Mouse (Mus musculus) intestine, postnatal 0 days (tissue): ENCODE measurements around the gene Supt4a. TPM values are rescaled to one million over a fixed set of nuclear protein-coding genes. Genes with fewer than 3 reads are reported as not detected.

Source experiments
- ATAC-seq: fragments of 200-750 bp; cut with Nextera tagmentation; 2 replicates; pipeline ENCODE4 v1.8.0; 2017; ENCODE audit warnings: mild to moderate bottlenecking, moderate TSS enrichment, moderate library complexity
- H3K27ac ChIP-seq: fragments of 300-500 bp; sonication (generic); 2 replicates; pipeline ENCODE4 v1.5.1; 2014; ENCODE audit warnings: mild to moderate bottlenecking, low read depth, low read length, moderate library complexity
- H3K27me3 ChIP-seq: fragments of 300-500 bp; sonication (generic); replicated peaks from 2 replicates; pipeline ENCODE4 v1.6.1; 2014; ENCODE audit warnings: low read length, mixed read lengths; ENCODE audit not compliant: control insufficient read depth, insufficient read depth
- H3K36me3 ChIP-seq: fragments of 300-500 bp; sonication (generic); 2 replicates; pipeline ENCODE4 v1.6.1; 2014; ENCODE audit warnings: mild to moderate bottlenecking, moderate library complexity; ENCODE audit not compliant: control insufficient read depth, insufficient read depth
- H3K4me1 ChIP-seq: fragments of 300-500 bp; sonication (generic); replicated peaks from 2 replicates; pipeline ENCODE4 v1.6.1; 2014; ENCODE audit warnings: antibody characterized with exemption, low read length, mixed read lengths; ENCODE audit not compliant: control insufficient read depth, insufficient read depth
- H3K4me2 ChIP-seq: fragments of 300-500 bp; sonication (generic); replicated peaks from 2 replicates; pipeline ENCODE4 v1.6.1; 2014; ENCODE audit warnings: low read depth, mild to moderate bottlenecking, moderate library complexity
- H3K4me3 ChIP-seq: fragments of 300-500 bp; sonication (generic); 2 replicates; pipeline ENCODE4 v1.5.1; 2014; ENCODE audit warnings: low read depth, low read length
- H3K9ac ChIP-seq: fragments of 300-500 bp; sonication (generic); 2 replicates; pipeline ENCODE4 v1.6.1; 2014; ENCODE audit warnings: mild to moderate bottlenecking, low read depth, low read length
- H3K9me3 ChIP-seq: fragments of 300-500 bp; sonication (generic); 2 replicates; pipeline ENCODE4 v1.6.1; 2016; ENCODE audit warnings: mixed run types; ENCODE audit not compliant: control insufficient read depth
- CTCF ChIP-seq: sonication (generic); IDR thresholded peaks from 2 replicates; pipeline ENCODE4 v1.5.1; 2016; ENCODE audit warnings: low read depth, mild to moderate bottlenecking, control low read depth, antibody characterized with exemption, moderate library complexity
- WGBS: fragments of 180-500 bp; shearing (Covaris S2); extraction: QIAGEN DNeasy Blood & Tissue Kit; methylation state at CpG from one replicate; pipeline ENCODE4 v1.1.7; 2014; 5-methylcytosine and 5-hydroxymethylcytosine counted together
- polyA plus RNA-seq: library from polyadenylated mRNA; unstranded; fragments of >200 nt; fragmentation: Nextera tagmentation; extraction: Ambion mirVana; gene quantifications from 2 replicates; pipeline ENCODE4 v1.2.1, GENCODE M21; 2015

Supt4a gene
- polyA plus RNA-seq, 1 experiment from 2014 or later: 87.5 TPM

GRCm38 (mm10) chr11:87727021-87727420, 10.3 kb upstream of the Supt4a start:
- H3K27ac ChIP-seq: no peak overlapping the region

GRCm38 (mm10) chr11:87727471-87727870, 9.9 kb upstream of the Supt4a start:
- Histone ChIP-seq H3K4me1 (no peaks in the 10 kb centered on the region; the same call in 1 of the 2 replicates), H3K27me3 (no peaks in the 10 kb centered on the region)
- 74% methylated on average over 4 of the region's 4 CpGs for WGBS

More at GRCm38 (mm10) chr11:87727021-87727420, 10.3 kb upstream of the Supt4a start:
- no peak for ATAC-seq
- Histone ChIP-seq H3K4me3 (no peak overlapping the region), H3K36me3 (peaks cover 30% of the 10 kb centered on the region), H3K27me3 (no peaks in the 10 kb centered on the region), H3K4me1 (no peaks in the 10 kb centered on the region; the same call in 1 of the 2 replicates), H3K4me2 (no peak overlapping the region), H3K9ac (no peak overlapping the region), H3K9me3 (no peaks in the 10 kb centered on the region)
- 72% methylated on average over 11 of the region's 11 CpGs for WGBS
- no peak for TF ChIP-seq CTCF

GRCm38 (mm10) chr11:87728850-87729592, 8.3 kb upstream of the Supt4a start:
- TF ChIP-seq CTCF: no peak
- Histone ChIP-seq H3K9me3 (no peaks in the 10 kb centered on the region), H3K9ac (no peak overlapping the region), H3K4me3 (no peak overlapping the region), H3K36me3 (peaks cover 35% of the 10 kb centered on the region), H3K27ac (no peak overlapping the region), H3K4me2 (no peak overlapping the region), H3K4me1 (no peaks in the 10 kb centered on the region; the same call in 1 of the 2 replicates), H3K27me3 (no peaks in the 10 kb centered on the region)
- 64% methylated on average over 18 of the region's 18 CpGs for WGBS
- no peak for ATAC-seq

More at GRCm38 (mm10) chr11:87727471-87727870, 9.9 kb upstream of the Supt4a start:
- H3K9ac ChIP-seq: no peak overlapping the region
- no peak overlapping the region for H3K27ac ChIP-seq
- no peak overlapping the region for H3K4me3 ChIP-seq
- TF ChIP-seq CTCF: no peak
- no peak for ATAC-seq
- H3K36me3 ChIP-seq: peaks cover 32% of the 10 kb centered on the region
- no peaks in the 10 kb centered on the region for H3K9me3 ChIP-seq
- H3K4me2 ChIP-seq: no peak overlapping the region

- ATAC-seq: no peak
- Histone ChIP-seq H3K27ac (no peak overlapping the region), H3K9ac (no peak overlapping the region), H3K36me3 (peaks cover 39% of the 10 kb centered on the region), H3K4me3 (no peak overlapping the region), H3K27me3 (no peaks in the 10 kb centered on the region), H3K4me2 (no peak overlapping the region), H3K9me3 (no peaks in the 10 kb centered on the region), H3K4me1 (no peaks in the 10 kb centered on the region; the same call in 1 of the 2 replicates)
- TF ChIP-seq CTCF: no peak
- WGBS: 80% methylated on average over 13 of the region's 13 CpGs
Observed at GRCm38 (mm10) chr11:87729593-87730185, 7.7 kb upstream of the Supt4a start.

GRCm38 (mm10) chr11:87730652-87731310, 6.6 kb upstream of the Supt4a start:
- WGBS: 80% methylated on average over 10 of the region's 10 CpGs
- H3K4me2 ChIP-seq: no peak overlapping the region

GRCm38 (mm10) chr11:87734346-87734745, 3.0 kb upstream of the Supt4a start:
- H3K4me2 ChIP-seq: 0 out of 2 replicates have a peak overlapping the region, but pooled peaks have one; percentile 3
- no peaks in the 10 kb centered on the region for H3K4me1 ChIP-seq
- TF ChIP-seq CTCF: no peak
- H3K9ac ChIP-seq: no peak overlapping the region
- H3K27ac ChIP-seq: no peak overlapping the region
- H3K27me3 ChIP-seq: no peaks in the 10 kb centered on the region
- WGBS: 74% methylated on average over 5 of the region's 5 CpGs
- no peak for ATAC-seq
- H3K36me3 ChIP-seq: peaks cover 27% of the 10 kb centered on the region
- no peak overlapping the region for H3K4me3 ChIP-seq
- no peaks in the 10 kb centered on the region for H3K9me3 ChIP-seq

More at GRCm38 (mm10) chr11:87730652-87731310, 6.6 kb upstream of the Supt4a start:
- TF ChIP-seq CTCF: no peak
- no peak for ATAC-seq
- no peaks in the 10 kb centered on the region for H3K4me1 ChIP-seq
- H3K9me3 ChIP-seq: no peaks in the 10 kb centered on the region
- H3K9ac ChIP-seq: no peak overlapping the region
- no peak overlapping the region for H3K27ac ChIP-seq
- no peaks in the 10 kb centered on the region for H3K27me3 ChIP-seq
- no peak overlapping the region for H3K4me3 ChIP-seq
- H3K36me3 ChIP-seq: peaks cover 39% of the 10 kb centered on the region
